Mouse (Mus musculus) CH12.LX (cell line): ENCODE data around the gene Gstp1. TPM values are rescaled to one million over a fixed set of nuclear protein-coding genes. Genes with fewer than 3 reads are reported as not detected.

Experiments
- DNase-seq: peaks from one replicate; pipeline ENCODE4 v3.0.0-alpha.2; 2013; ENCODE audit errors: extremely low read depth
- H3K27ac ChIP-seq: 2 replicates; pipeline ENCODE4 v1.5.1; 2012; ENCODE audit warnings: low read depth, mild to moderate bottlenecking, control low read depth, moderate library complexity; ENCODE audit not compliant: insufficient read depth
- H3K27me3 ChIP-seq: replicated peaks from 2 replicates; pipeline ENCODE3; 2012; ENCODE audit warnings: inconsistent platforms
- H3K36me3 ChIP-seq, 2 experiments: replicated peaks in 1 of 2; 2 replicates each; pipeline versions ENCODE3 to v1.6.1; 2012; ENCODE audit warnings: inconsistent platforms in 1 of 2, low read length in 1 of 2, mild to moderate bottlenecking in 1 of 2, mixed read lengths in 1 of 2, moderate library complexity in 1 of 2; ENCODE audit not compliant: control insufficient read depth in 1 of 2, insufficient read depth in 1 of 2
- H3K4me1 ChIP-seq, 2 experiments: 2 replicates each; pipeline ENCODE4 v1.6.1; 2012; ENCODE audit warnings: inconsistent platforms in 1 of 2, moderate library complexity in 1 of 2; ENCODE audit not compliant: insufficient read depth in 2 of 2, control insufficient read depth in 1 of 2
- H3K4me2 ChIP-seq: 2 replicates; pipeline ENCODE4 v1.6.1; 2012; ENCODE audit warnings: low read depth, mild to moderate bottlenecking, control low read depth; ENCODE audit not compliant: poor library complexity, insufficient read depth, severe bottlenecking
- H3K4me3 ChIP-seq, 3 experiments: fragments of 150-350 bp in 1 of 3; sonication (generic) in 1 of 3; replicated peaks in 1 of 3; 2 replicates each; pipeline versions ENCODE3 to v1.5.1; 2011 to 2012; ENCODE audit warnings: low read depth in 2 of 3, low read length in 2 of 3, mild to moderate bottlenecking in 2 of 3, moderate library complexity in 2 of 3, control low read depth in 1 of 3, improper control_type of control experiment in 1 of 3, inconsistent platforms in 1 of 3, mixed read lengths in 1 of 3; ENCODE audit not compliant: poor library complexity in 1 of 3
- H3K79me2 ChIP-seq: replicated peaks from 2 replicates; pipeline ENCODE4 v1.6.1; 2012; ENCODE audit warnings: mild to moderate bottlenecking, moderate library complexity; ENCODE audit not compliant: control insufficient read depth, poor library complexity, insufficient read depth, severe bottlenecking; ENCODE audit errors: extremely low read depth
- H3K9ac ChIP-seq: 2 replicates; pipeline ENCODE4 v1.6.1; 2012; ENCODE audit warnings: low read depth, mild to moderate bottlenecking, control low read depth, moderate library complexity; ENCODE audit not compliant: insufficient read depth
- H3K9me3 ChIP-seq: replicated peaks from 2 replicates; pipeline ENCODE3; 2012; ENCODE audit warnings: low read length, inconsistent platforms, mixed read lengths
- CHD1 ChIP-seq: IDR thresholded peaks from 2 replicates; pipeline ENCODE4 v1.6.1; 2012; ENCODE audit warnings: low read depth, low read length, improper control_type of control experiment, inconsistent platforms
- CHD2 ChIP-seq: IDR thresholded peaks from 2 replicates; pipeline ENCODE4 v1.6.1; 2011; ENCODE audit warnings: low read length, improper control_type of control experiment
- CTCF ChIP-seq, 2 experiments: IDR thresholded peaks in 1 of 2; conservative IDR thresholded peaks in 1 of 2; 2 replicates each; pipeline ENCODE4 v1.5.1; 2011 to 2012; ENCODE audit warnings: low read depth in 2 of 2, low read length in 2 of 2, improper control_type of control experiment in 1 of 2, inconsistent platforms in 1 of 2, mild to moderate bottlenecking in 1 of 2, moderate library complexity in 1 of 2
- ELF1 ChIP-seq: IDR thresholded peaks from 2 replicates; pipeline ENCODE4 v1.6.1; 2014; ENCODE audit warnings: low read depth, mild to moderate bottlenecking, inconsistent platforms, low read length, improper control_type of control experiment
- EP300 ChIP-seq: IDR thresholded peaks from 2 replicates; pipeline ENCODE4 v1.6.1; 2011; ENCODE audit warnings: low read length, improper control_type of control experiment
- ETS1 ChIP-seq: conservative IDR thresholded peaks from 2 replicates; pipeline ENCODE4 v1.6.1; 2012; ENCODE audit warnings: low read depth, mild to moderate bottlenecking, inconsistent platforms, low read length, improper control_type of control experiment, moderate library complexity
- HCFC1 ChIP-seq: IDR thresholded peaks from 2 replicates; pipeline ENCODE4 v1.6.1; 2012; ENCODE audit warnings: low read depth, mild to moderate bottlenecking, inconsistent platforms, low read length, improper control_type of control experiment
- JUN ChIP-seq: IDR thresholded peaks from 2 replicates; pipeline ENCODE4 v1.6.1; 2011; ENCODE audit warnings: low read depth, mild to moderate bottlenecking, low read length, improper control_type of control experiment, moderate library complexity; ENCODE audit not compliant: insufficient read depth
- JUND ChIP-seq: conservative IDR thresholded peaks from 2 replicates; pipeline ENCODE4 v1.6.1; 2011; ENCODE audit warnings: low read depth, low read length, improper control_type of control experiment
- KAT2A ChIP-seq: IDR thresholded peaks from 2 replicates; pipeline ENCODE4 v1.6.1; 2012; ENCODE audit warnings: low read length, improper control_type of control experiment, inconsistent platforms; ENCODE audit not compliant: insufficient replicate concordance
- MAFK ChIP-seq: IDR thresholded peaks from 2 replicates; pipeline ENCODE4 v1.6.1; 2011; ENCODE audit warnings: low read length, improper control_type of control experiment; ENCODE audit not compliant: insufficient replicate concordance
- MAX ChIP-seq: IDR thresholded peaks from 2 replicates; pipeline ENCODE4 v1.6.1; 2011; ENCODE audit warnings: low read length, improper control_type of control experiment
- MEF2A ChIP-seq: IDR thresholded peaks from 2 replicates; pipeline ENCODE4 v1.6.1; 2014; ENCODE audit warnings: low read depth, mild to moderate bottlenecking, inconsistent platforms, low read length, improper control_type of control experiment, borderline replicate concordance
- MXI1 ChIP-seq: IDR thresholded peaks from 2 replicates; pipeline ENCODE4 v1.6.1; 2011; ENCODE audit warnings: mild to moderate bottlenecking, low read depth, low read length, improper control_type of control experiment
- NELFE ChIP-seq: IDR thresholded peaks from 2 replicates; pipeline ENCODE4 v1.6.1; 2011; ENCODE audit warnings: low read depth, low read length, improper control_type of control experiment
- NRF1 ChIP-seq: IDR thresholded peaks from 2 replicates; pipeline ENCODE4 v1.6.1; 2014; ENCODE audit warnings: low read depth, mild to moderate bottlenecking, inconsistent platforms, low read length, improper control_type of control experiment, moderate library complexity
- PAX5 ChIP-seq: IDR thresholded peaks from 2 replicates; pipeline ENCODE4 v1.6.1; 2012; ENCODE audit warnings: low read length, inconsistent platforms, mixed read lengths
- POLR2A ChIP-seq: IDR thresholded peaks from 2 replicates; pipeline ENCODE4 v1.6.1; 2011; ENCODE audit warnings: low read depth, mild to moderate bottlenecking, improper control_type of control experiment, low read length
- RAD21 ChIP-seq: IDR thresholded peaks from 2 replicates; pipeline ENCODE4 v1.6.1; 2011; ENCODE audit warnings: low read depth, mild to moderate bottlenecking, low read length, improper control_type of control experiment, moderate library complexity
- RCOR1 ChIP-seq: conservative IDR thresholded peaks from 2 replicates; pipeline ENCODE4 v1.6.1; 2012; ENCODE audit warnings: low read depth, mild to moderate bottlenecking, inconsistent platforms, low read length, improper control_type of control experiment
- SMC3 ChIP-seq: IDR thresholded peaks from 2 replicates; pipeline ENCODE4 v1.6.1; 2011; ENCODE audit warnings: low read depth, low read length, improper control_type of control experiment
- TBP ChIP-seq: conservative IDR thresholded peaks from 2 replicates; pipeline ENCODE4 v1.6.1; 2011; ENCODE audit warnings: low read depth, low read length, improper control_type of control experiment
- TCF12 ChIP-seq: IDR thresholded peaks from 2 replicates; pipeline ENCODE4 v1.6.1; 2014; ENCODE audit warnings: low read depth, mild to moderate bottlenecking, inconsistent platforms, low read length, improper control_type of control experiment
- USF1 ChIP-seq: IDR thresholded peaks from 2 replicates; pipeline ENCODE4 v1.6.1; 2014; ENCODE audit warnings: low read depth, mild to moderate bottlenecking, inconsistent platforms, low read length, improper control_type of control experiment
- ZC3H11A ChIP-seq: IDR thresholded peaks from 2 replicates; pipeline ENCODE4 v1.6.1; 2012; ENCODE audit warnings: low read depth, mild to moderate bottlenecking, inconsistent platforms, low read length, improper control_type of control experiment
- ZMIZ1 ChIP-seq: IDR thresholded peaks from 2 replicates; pipeline ENCODE4 v1.6.1; 2012; ENCODE audit warnings: low read depth, mild to moderate bottlenecking, inconsistent platforms, low read length, improper control_type of control experiment
- dilution Hi-C: fragments of 300-500 bp; cut with MboI; formaldehyde crosslinking; loops from 2 replicates; pipeline ENCODE4 v1.14.3; 2020; ENCODE audit warnings: low sequenced_read_pairs; ENCODE audit not compliant: extremely low pct_unique_long_range_greater_than_20kb, extremely low pct_ligation_motif_present
- in situ Hi-C: fragments of 300-500 bp; cut with MboI; formaldehyde crosslinking; loops from 3 replicates; pipeline ENCODE4 v1.14.3; 2019; ENCODE audit warnings: low sequenced_read_pairs, low pct_ligation_motif_present, low pct_unique_long_range_greater_than_20kb, mixed read lengths
- polyA plus RNA-seq: library from polyadenylated mRNA; unstranded; fragments of >175 nt; gene quantifications from 2 replicates; pipeline ENCODE4 v1.2.1, GENCODE M21; 2012; ENCODE audit warnings: low read depth; ENCODE audit not compliant: insufficient read length
- total RNA-seq, 2 experiments: library from RNA; depleted of rRNA; stranded (reverse); fragments of 300-350 nt in 1 of 2; fragments of >200 nt in 1 of 2; gene quantifications; 2 replicates each; pipeline ENCODE4 v1.2.3; 2012 to 2014

The Gstp1 gene
- total and polyA plus RNA-seq, 3 experiments = 333 to 696 (median 529) TPM

DNA sequence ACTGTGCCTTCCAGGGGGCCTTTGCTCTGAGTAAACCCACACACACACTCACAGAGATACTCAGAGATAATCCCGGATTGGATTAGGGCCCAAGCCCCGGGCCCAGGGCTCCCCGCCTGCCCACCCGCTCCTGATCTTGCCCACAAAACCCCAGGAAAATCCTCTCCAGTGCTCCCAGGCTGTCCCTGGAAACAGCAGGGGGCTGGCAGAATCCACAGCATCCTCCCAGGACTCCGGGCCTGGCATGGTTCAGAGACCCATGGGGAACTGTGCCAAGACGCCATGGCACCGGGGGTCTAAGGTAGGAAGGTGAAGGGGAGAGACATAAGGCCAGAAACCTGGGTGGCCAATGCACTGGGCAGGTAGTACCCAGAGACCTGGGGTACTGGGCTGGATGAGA lies 45.5 kb upstream of the Gstp1 start:
- H3K4me3 ChIP-seq = no peak overlapping the region

DNA sequence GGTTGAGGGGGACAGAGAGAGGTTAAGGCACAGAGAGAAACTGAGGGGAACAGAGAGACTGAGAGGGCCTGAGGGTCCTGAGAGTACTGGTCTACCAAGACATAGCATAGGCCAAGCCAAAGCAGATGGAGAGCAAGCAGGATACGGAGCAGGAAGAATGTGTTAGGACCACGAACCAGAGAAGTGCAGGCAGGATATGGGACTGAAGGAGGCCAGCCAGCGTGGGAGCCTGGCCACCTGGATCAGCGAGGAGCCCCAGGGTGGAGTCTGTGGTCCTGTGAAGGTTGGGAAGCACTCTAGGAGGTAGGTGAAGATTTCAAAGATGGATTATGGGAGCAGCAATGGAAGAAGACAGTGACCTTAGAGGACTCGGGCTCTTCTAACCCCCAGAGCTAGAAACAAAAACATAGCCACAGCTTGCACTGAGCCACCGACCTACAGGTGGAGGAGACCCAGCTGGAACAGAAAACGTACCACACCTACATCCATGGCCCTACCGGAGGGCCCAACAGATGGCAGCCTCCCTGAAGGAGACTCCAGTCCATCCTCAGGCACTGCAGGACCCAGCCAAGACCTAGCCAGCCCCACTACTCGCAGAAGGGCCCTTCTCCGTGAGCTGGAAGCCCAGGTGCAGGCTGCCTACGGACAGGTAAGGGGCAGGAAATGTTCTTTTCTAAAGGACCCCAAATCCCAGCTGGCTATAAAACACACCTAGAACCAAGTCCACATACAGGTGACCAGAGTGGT lies 44.6 kb upstream of the Gstp1 start:
- dilution Hi-C loops = no loop called here
- no peak for DNase-seq
- in situ Hi-C loops = no loop called here
- TF ChIP-seq KAT2A = no peak
- no peak for TF ChIP-seq CTCF (conservative IDR thresholded peaks at IDR 0.05 in 1 of 2, IDR thresholded peaks at IDR 0.05 in 1 of 2; ENCODE audit: low read depth in 2 of 2, low read length in 2 of 2)
- no peak for TF ChIP-seq MAX
- TF ChIP-seq CHD2 = no peak
- no peak for TF ChIP-seq POLR2A
- no peak for TF ChIP-seq PAX5
- no peak for TF ChIP-seq CHD1
- no peak for TF ChIP-seq ZMIZ1
- TF ChIP-seq JUND = no peak
- TF ChIP-seq MXI1 = no peak
- TF ChIP-seq USF1 = no peak
- no peak for TF ChIP-seq EP300
- no peak for TF ChIP-seq TCF12
- no peak for TF ChIP-seq ZC3H11A
- no peak for TF ChIP-seq HCFC1
- TF ChIP-seq TBP = no peak
- no peak for TF ChIP-seq RCOR1
- H3K9ac ChIP-seq = no peak overlapping the region
- H3K9me3 ChIP-seq = no peaks in the 10 kb centered on the region
- H3K79me2 ChIP-seq = no peaks in the 10 kb centered on the region
- peaks cover 0 to 8% of the 10 kb centered on the region in 2 experiments; a peak in 2 of 4 replicates for H3K4me1 ChIP-seq
- no peaks in the 10 kb centered on the region for H3K36me3 ChIP-seq
- no peak overlapping the region for H3K27ac ChIP-seq
- H3K27me3 ChIP-seq = peaks cover 71% of the 10 kb centered on the region
- no peak overlapping the region for H3K4me3 ChIP-seq
- H3K4me2 ChIP-seq = no peak overlapping the region

More for the DNA sequence above, 45.5 kb upstream of the Gstp1 start:
- Histone ChIP-seq H3K9me3 (no peaks in the 10 kb centered on the region), H3K27ac (no peak overlapping the region), H3K27me3 (peaks cover 76% of the 10 kb centered on the region), H3K36me3 (no peaks in the 10 kb centered on the region), H3K9ac (no peak overlapping the region), H3K4me2 (no peak overlapping the region), H3K4me1 (peaks cover 0 to 8% of the 10 kb centered on the region in 2 experiments; a peak in 2 of 4 replicates), H3K79me2 (no peaks in the 10 kb centered on the region)
- dilution Hi-C loops = no loop called here
- TF ChIP-seq JUND = no peak
- no peak for TF ChIP-seq CHD2
- no peak for TF ChIP-seq ZC3H11A
- no peak for TF ChIP-seq ETS1
- TF ChIP-seq NRF1 = no peak
- TF ChIP-seq MEF2A = no peak
- no peak for TF ChIP-seq NELFE
- no peak for TF ChIP-seq MAX
- TF ChIP-seq TBP = no peak
- TF ChIP-seq CHD1 = no peak
- TF ChIP-seq CTCF (conservative IDR thresholded peaks at IDR 0.05 in 1 of 2, IDR thresholded peaks at IDR 0.05 in 1 of 2; ENCODE audit: low read depth in 2 of 2, low read length in 2 of 2) = no peak
- TF ChIP-seq MAFK = no peak
- TF ChIP-seq ELF1 = no peak
- TF ChIP-seq SMC3 = no peak
- TF ChIP-seq JUN = no peak
- TF ChIP-seq RAD21 = no peak
- no peak for TF ChIP-seq KAT2A
- no peak for TF ChIP-seq MXI1
- in situ Hi-C loops = no loop called here
- DNase-seq = no peak
